Mouse (Mus musculus) liver, adult 2 months (tissue): ENCODE measurements around the gene Gm5089. TPM values are rescaled to one million over a fixed set of nuclear protein-coding genes. Genes with fewer than 3 reads are reported as not detected.

Experiments
- DNase-seq: peaks from one replicate; pipeline ENCODE4 v3.0.0-alpha.2; 2011; ENCODE audit warnings: low read depth, low spot score; ENCODE audit errors: extremely low read depth
- H3K27ac ChIP-seq: fragments of 200-500 bp; replicated peaks from 2 replicates; pipeline ENCODE4 v1.5.1; 2012; ENCODE audit warnings: low read depth, mild to moderate bottlenecking, control low read depth, inconsistent platforms, low read length; ENCODE audit not compliant: insufficient read depth
- H3K27me3 ChIP-seq: fragments of 200-500 bp; 2 replicates; pipeline ENCODE4 v1.6.1; 2012; ENCODE audit warnings: mild to moderate bottlenecking, moderate library complexity, low read length, inconsistent platforms; ENCODE audit not compliant: control insufficient read depth, insufficient read depth
- H3K36me3 ChIP-seq: fragments of 200-500 bp; 2 replicates; pipeline ENCODE4 v1.6.1; 2012; ENCODE audit warnings: low read length, inconsistent platforms; ENCODE audit not compliant: control insufficient read depth, insufficient read depth
- H3K4me1 ChIP-seq: fragments of 200-500 bp; 2 replicates; pipeline ENCODE4 v1.6.1; 2011; ENCODE audit warnings: low read length; ENCODE audit not compliant: control insufficient read depth, insufficient read depth
- H3K4me3 ChIP-seq: fragments of 200-500 bp; 2 replicates; pipeline ENCODE4 v1.5.1; 2011; ENCODE audit warnings: low read depth, mild to moderate bottlenecking, control low read depth, low read length, moderate library complexity; ENCODE audit not compliant: insufficient read depth
- H3K79me2 ChIP-seq: fragments of 200-500 bp; 2 replicates; pipeline ENCODE4 v1.6.1; 2012; ENCODE audit warnings: inconsistent platforms, mild to moderate bottlenecking, low read length, moderate library complexity; ENCODE audit not compliant: control insufficient read depth, insufficient read depth
- H3K9ac ChIP-seq: fragments of 200-500 bp; 2 replicates; pipeline ENCODE4 v1.6.1; 2012; ENCODE audit warnings: low read depth, mild to moderate bottlenecking, control low read depth, inconsistent platforms, low read length
- CTCF ChIP-seq: fragments of 200-500 bp; IDR thresholded peaks from 2 replicates; pipeline ENCODE4 v1.5.1; 2011; ENCODE audit warnings: low read depth, low read length, control low read depth
- POLR2A ChIP-seq: fragments of 200-500 bp; IDR thresholded peaks from 2 replicates; pipeline ENCODE4 v1.6.1; 2011; ENCODE audit warnings: low read length, control low read depth; ENCODE audit not compliant: insufficient read depth; ENCODE audit errors: extremely low read depth
- WGBS: fragments of 180-500 bp; shearing (Covaris S2); methylation state at CpG from one replicate; pipeline ENCODE4 v1.1.7; 2018; 5-methylcytosine and 5-hydroxymethylcytosine counted together
- polyA plus RNA-seq: library from polyadenylated mRNA; depleted of rRNA; stranded (reverse); fragments of >200 nt; gene quantifications from 2 replicates; pipeline ENCODE4 v1.2.3, GENCODE M21; 2012; rRNA removed
- total RNA-seq: library from RNA; depleted of rRNA; stranded (reverse); fragments of >200 nt; gene quantifications from 2 replicates; pipeline ENCODE4 v1.2.3, GENCODE M21; 2014; rRNA removed

Gene Gm5089
- total and polyA plus RNA-seq, 2 experiments: not detected

GRCm38 (mm10) chr14:122385758-122386157, 65.2 kb downstream of the Gm5089 start:
- no peaks in the 10 kb centered on the region for H3K4me1 ChIP-seq
- 92% methylated on average over 5 of the region's 5 CpGs for WGBS
- no peak for DNase-seq
- no peak overlapping the region for H3K27ac ChIP-seq
- no peaks in the 10 kb centered on the region for H3K27me3 ChIP-seq
- no peaks in the 10 kb centered on the region for H3K79me2 ChIP-seq
- H3K4me3 ChIP-seq: no peak overlapping the region
- H3K36me3 ChIP-seq: peaks cover 2% of the 10 kb centered on the region; the same call in 1 of the 2 replicates
- TF ChIP-seq POLR2A (no peak), CTCF (no peak)
- no peak overlapping the region for H3K9ac ChIP-seq

- DNase-seq: no peak
- H3K4me3 ChIP-seq: no peak overlapping the region
- WGBS: 79% methylated on average over 3 of the region's 3 CpGs
- H3K27me3 ChIP-seq: no peaks in the 10 kb centered on the region
- no peaks in the 10 kb centered on the region for H3K4me1 ChIP-seq
- no peaks in the 10 kb centered on the region for H3K79me2 ChIP-seq
- no peak overlapping the region for H3K9ac ChIP-seq
- H3K27ac ChIP-seq: no peak overlapping the region
- TF ChIP-seq CTCF: no peak
- TF ChIP-seq POLR2A: no peak
- peaks cover 2% of the 10 kb centered on the region; the same call in 1 of the 2 replicates for H3K36me3 ChIP-seq
Measured at GRCm38 (mm10) chr14:122385238-122385534, 65.7 kb downstream of the Gm5089 start.

Other genes starting within 250 kb of the Gm5089 start
- not detected in 2 replicates for gene Zic5, start 14.6 kb upstream of the Gm5089 start, total RNA-seq
- not detected in 2 replicates for gene Zic5, start 14.6 kb upstream of the Gm5089 start, polyA plus RNA-seq
- not detected in 2 replicates for gene Zic2, start 24.3 kb upstream of the Gm5089 start, total RNA-seq
- not detected in 2 replicates for gene Zic2, start 24.3 kb upstream of the Gm5089 start, polyA plus RNA-seq
- gene Gm10837, start 39.5 kb upstream of the Gm5089 start, total RNA-seq: not detected in 2 replicates
- not detected in 2 replicates for gene Gm10837, start 39.5 kb upstream of the Gm5089 start, polyA plus RNA-seq
- 46.7 and 54.1 TPM in 2 replicates for gene Pcca, start 83.2 kb upstream of the Gm5089 start, total RNA-seq
- gene Pcca, start 83.2 kb upstream of the Gm5089 start, polyA plus RNA-seq: 26.3 and 28.8 TPM in 2 replicates